Mouse (Mus musculus): Measurements from ENCODE around the gene Vtn. TPM values are rescaled to one million over a fixed set of nuclear protein-coding genes. Genes with fewer than 3 reads are reported as not detected.

The Vtn gene
- not detected for polyA plus RNA-seq (2017; shearing (Covaris generic))

DNA sequence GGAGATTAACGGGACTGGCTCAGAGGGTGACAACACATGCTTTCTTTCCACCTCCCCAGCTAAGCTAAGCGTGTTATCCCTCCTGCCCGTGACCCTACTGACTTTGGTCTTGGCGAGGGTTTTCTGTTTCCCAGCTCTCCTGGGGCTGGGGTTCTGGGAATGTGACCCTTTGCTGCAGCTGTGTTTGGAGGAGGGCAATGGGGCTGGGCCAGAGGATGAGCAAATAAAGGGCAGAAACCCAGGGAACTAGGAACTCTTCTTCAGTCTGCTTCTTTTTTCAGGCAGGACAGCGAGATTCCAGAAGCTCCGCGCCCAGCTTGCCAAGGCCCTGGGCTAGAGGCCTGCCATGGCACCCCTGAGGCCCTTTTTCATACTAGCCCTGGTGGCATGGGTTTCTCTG lies at the start of gene Vtn:
Vtn (plus strand) TSS at position 88 of the 400 bp plus-strand sequence.

DNA sequence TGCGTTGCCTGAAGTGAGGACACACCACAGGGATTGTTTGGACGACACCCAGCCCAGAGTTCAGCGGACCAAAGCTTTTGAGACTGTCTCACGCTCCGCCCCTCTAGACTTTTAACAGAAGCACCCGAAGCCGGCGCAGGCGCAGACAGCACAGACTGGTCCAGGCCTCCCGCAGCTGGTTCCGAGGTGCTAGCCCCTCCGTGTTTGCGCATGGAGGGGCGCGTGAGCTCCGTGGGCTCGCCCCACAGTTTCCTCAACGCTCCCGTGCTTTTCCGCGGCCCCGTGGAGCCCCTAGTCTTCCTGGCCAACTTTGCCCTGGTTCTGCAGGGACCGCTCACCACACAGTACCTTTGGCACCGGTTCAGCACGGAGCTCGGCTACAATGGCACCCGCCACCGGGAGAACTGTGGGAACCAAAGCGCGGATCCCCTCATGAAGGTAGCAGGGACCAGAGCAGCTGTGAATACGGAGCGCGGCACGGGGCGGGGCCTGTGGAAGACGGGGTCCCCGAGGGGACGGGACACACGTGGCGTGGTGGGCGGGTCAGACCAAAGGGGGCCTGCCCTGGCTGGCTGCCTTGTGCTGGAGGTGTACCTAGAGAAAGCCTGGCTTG lies 33.2 kb upstream of the Vtn start, which contains the start of gene Slc46a1:
Slc46a1 (plus strand) TSS at position 130 of the 613 bp plus-strand sequence.

DNA sequence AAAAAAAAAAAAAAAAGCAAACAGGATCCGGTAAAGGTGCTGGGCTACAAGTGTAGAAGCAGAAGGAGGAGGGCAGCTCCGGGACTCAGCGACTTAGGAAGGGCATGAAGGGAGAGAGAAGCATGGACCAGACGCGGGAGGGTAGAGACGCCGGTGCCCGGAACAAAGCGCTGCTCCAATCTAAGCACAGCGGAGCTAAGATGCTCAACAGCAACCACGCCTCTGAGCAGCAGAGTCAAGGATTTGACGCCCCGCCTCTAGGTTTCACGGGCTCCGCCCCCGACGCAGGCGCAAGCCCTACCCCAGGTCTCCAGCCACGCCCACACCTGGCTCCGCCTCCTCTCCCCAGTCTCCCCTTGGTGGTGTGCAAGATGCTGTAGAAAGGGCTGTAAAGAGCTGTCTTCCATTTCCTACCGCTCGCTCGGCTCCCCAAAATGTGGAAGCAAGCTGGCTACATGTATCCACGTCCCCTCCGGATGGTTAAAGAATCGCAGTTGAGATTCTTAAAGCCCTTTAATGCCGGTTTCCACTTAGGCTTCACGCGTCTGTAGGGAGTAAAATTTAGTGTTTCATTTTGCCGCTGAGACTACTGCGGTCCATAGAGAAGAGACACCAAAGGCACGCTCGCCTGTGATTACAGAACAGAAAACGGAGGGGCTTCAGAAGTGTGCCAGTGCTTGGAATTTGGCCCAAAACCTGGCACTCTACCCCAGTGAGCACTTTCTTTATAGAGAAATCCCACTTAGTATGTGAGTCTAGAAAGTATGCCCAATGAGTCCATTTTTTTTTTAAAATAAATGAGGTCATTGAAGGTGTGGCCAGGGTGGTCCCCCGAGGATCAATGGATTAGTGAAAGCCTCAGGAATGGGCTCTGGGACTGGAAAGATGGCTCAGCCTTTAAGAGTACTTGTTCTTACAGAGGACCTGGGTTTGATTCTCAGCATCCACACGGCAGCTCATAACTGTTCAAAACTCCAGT lies 1.1 kb upstream of the Vtn start, which contains the start of gene Sarm1:
Sarm1 (minus strand) TSS at position 211 of the 979 bp plus-strand sequence.

DNA sequence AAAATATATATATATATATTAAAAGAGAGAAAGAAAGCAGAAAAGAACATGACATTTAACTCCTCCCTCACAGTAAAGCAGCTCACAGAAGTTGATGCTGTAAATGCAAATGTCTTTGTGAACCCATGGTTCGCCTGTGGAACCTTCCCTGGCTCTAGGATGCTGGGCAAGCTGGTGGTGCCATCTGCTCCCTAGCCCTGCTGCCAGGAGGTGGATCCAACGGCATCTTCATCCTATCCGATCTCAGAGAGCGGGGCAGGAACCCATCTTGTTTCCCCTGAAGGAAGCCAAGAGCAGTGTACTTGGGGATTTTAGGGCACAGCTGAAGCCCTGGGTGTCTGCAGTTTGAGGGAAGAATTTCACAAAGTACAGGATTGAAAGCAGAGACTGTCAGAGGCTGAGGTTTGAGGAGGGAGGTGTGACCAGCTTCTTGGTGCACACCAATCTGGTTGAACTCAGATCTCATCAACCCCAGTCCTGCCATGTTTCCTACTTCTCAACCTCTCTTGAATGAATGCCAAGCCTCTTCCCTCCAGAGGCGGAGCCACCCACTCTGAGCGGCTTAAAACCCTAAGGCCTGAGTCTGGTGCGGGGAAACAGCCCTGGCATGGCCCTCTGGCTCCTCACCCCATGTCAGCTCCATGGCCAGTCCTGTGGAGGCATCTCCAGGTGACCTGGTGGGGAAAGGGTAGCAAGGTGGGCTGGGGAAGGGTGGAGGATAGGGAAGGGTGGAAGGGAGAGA lies 4.2 kb downstream of the Vtn start, which contains the start of gene Sebox:
Sebox (plus strand) TSS at position 539 of the 742 bp plus-strand sequence.

DNA sequence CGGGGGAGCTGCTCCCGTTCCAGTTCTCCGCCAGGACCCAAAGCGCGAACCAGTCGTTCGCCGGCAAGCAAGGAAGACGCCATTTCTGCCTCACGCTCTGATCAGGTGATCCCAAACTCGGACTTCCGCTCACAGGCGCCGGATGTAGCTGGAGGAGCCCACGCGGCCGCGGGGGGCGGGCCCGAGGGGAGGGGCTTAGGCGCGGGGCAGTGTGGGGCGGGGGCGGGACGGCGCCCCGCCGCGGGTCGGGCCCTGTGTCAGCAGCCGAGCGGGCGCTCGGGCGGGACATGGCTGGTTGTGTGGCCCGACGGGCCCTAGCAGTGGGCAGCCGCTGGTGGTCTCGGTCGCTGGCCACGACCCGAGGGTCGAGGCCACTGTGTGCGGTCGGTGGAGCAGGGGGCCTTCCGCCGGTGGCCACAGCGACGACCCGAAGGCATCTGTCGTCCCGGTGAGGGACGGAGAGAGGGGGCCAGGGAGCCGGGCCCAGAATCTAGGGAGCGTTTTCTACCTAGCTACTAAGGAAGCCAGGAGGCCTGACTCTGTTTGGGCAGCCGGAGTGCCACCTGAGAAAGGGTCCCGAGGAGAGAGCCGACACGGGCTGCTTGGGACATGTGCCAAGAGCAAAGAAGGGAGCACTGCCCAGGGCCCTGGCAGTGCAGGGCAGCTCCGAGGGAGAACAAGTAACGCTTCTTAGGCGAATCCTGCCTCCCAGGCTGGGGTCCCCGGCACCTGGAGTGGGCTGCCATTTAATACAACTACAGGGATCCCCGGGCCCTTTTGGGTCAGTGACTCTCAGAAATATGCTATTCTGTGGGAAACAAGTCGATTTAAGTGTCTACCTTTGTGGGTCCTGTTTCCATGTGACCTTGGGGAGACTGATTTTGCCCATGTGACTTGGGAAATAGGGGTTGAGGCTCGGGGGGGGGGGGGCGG lies 13.4 kb downstream of the Vtn start, which contains the start of the genes Tmem199 and Poldip2:
Tmem199 (minus strand) TSS at position 148 of the 933 bp plus-strand sequence.
Poldip2 (plus strand) TSS at position 169 of the 933 bp plus-strand sequence.

DNA sequence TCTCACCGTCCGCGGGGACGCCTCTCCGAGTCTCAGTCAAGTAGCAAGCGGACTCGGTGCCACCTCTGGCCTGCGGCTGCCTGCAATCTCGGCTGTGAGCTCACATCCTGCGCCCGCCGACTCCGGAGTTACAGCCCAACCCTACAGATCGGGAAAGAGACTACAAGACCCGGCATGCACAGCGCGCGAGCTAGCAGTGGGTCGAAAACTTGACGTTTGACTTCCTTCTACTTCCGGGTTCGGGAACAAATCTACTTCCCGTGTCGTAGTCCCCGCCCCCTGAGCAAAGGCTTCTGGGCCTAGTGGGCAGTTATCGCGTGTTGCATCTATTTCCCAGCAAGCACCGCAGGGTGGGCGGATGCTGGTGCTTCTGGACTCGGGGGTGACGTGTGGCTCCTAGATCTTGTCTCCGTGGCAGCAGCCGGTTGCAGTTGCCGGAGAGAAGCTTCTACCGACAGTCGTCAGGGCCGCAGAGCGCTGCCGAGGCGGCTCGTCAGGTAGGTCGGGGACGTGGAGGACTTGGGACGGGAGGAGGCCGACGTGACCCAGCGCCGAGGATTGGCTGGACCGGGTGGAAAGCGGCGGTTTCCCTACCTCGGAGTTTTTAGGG lies 37.3 kb downstream of the Vtn start, which contains the start of the genes Tnfaip1 and Ift20:
Tnfaip1 (minus strand) TSS at position 253 of the 610 bp plus-strand sequence.
Ift20 (plus strand) TSS at position 282 of the 610 bp plus-strand sequence.

DNA sequence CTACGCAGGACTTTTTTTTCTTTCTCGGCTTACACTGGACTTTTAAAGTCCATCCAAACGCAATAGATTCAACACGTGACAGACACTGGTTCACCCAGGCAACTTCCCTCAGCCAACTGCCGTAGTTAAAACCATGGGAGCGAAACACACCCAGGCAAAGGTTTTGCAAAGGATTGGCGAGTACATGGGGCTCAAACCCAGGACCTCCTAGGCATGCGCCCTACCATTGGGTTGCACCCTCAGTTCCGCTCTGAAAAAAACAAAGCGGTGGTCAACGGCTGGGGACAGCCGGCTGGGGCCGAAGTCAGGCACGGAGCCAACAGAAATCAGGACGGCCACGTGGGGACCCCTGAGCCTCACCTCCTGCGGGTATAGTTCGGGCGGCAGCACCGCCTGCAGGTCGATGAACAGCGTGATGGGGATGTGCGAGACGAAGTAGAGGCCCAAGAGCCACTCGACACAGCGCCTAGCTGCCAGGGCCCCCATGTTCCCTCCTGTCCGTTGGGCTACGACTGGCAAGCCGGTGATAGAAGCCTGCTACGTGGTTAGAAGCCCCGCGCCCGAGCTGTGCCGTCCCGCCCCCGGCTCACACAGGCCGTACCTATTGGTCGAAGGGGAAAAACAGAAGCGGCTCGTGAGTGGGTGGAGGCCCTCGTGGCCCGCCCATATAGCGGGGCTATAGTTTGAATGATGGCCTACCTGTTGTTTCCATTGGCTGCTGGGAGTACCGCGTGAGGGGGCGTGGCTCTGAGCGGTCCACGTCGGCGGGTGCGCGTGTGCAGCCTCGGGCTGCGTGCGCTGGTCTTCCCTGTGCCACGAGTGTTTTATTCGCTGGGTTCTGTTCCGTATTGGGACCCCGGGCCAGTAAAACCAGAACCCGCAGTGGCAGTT lies 51.5 kb downstream of the Vtn start, which contains the start of gene Tmem97:
Tmem97 (minus strand) TSS at position 610 of the 891 bp plus-strand sequence.

Other genes starting within 250 kb of the Vtn start
- 10 to 100 TPM; 40.4 to 65.7 TPM for gene 2610507B11Rik, start 237.3 kb upstream of the Vtn start, polyA plus RNA-seq (2017; shearing (Covaris generic))
- under 1 TPM; 0.27 to 0.36 TPM for gene BC030499, start 208.2 kb upstream of the Vtn start, polyA plus RNA-seq (2017; shearing (Covaris generic))
- gene Spag5, start 197.6 kb upstream of the Vtn start, polyA plus RNA-seq (2017; shearing (Covaris generic)): 1 to 10 TPM; 5.3 to 6.0 TPM
- gene Aldoc, start 176.1 kb upstream of the Vtn start, polyA plus RNA-seq (2017; shearing (Covaris generic)): 10 to 100 TPM in 1 of 2 experiments, 1 to 10 TPM in 1; 2.4 to 12.9 TPM
- 100 to 1,000 TPM in 1 of 2 experiments, 10 to 100 TPM in 1; 70.7 to 114 TPM for gene Pigs, start 170.7 kb upstream of the Vtn start, polyA plus RNA-seq (2017; shearing (Covaris generic))
- gene Unc119, start 155.6 kb upstream of the Vtn start, polyA plus RNA-seq (2017; shearing (Covaris generic)): 100 to 1,000 TPM in 1 of 2 experiments, 10 to 100 TPM in 1; 57.5 to 101 TPM
- gene Foxn1, start 112.5 kb upstream of the Vtn start, polyA plus RNA-seq (2017; shearing (Covaris generic)): not detected
- not detected for gene Slc13a2, start 76.9 kb upstream of the Vtn start, polyA plus RNA-seq (2017; shearing (Covaris generic))
- 1 to 10 TPM in 1 of 2 experiments, under 1 TPM in 1; 0.78 to 1.3 TPM for gene Slc46a1, start 33.4 kb upstream of the Vtn start, polyA plus RNA-seq (2017; shearing (Covaris generic))
- gene Sarm1, start 1.3 kb upstream of the Vtn start, polyA plus RNA-seq (2017; shearing (Covaris generic)): 1 to 10 TPM; 1.8 to 2.3 TPM
- gene Sebox, start 4.4 kb downstream of the Vtn start, polyA plus RNA-seq (2017; shearing (Covaris generic)): under 1 TPM in 1 of 2 experiments, not detected in 1; 0.34 TPM
- 10 to 100 TPM; 36.5 to 43.8 TPM for gene Tmem199, start 13.1 kb downstream of the Vtn start, polyA plus RNA-seq (2017; shearing (Covaris generic))
- gene Poldip2, start 13.1 kb downstream of the Vtn start, polyA plus RNA-seq (2017; shearing (Covaris generic)): 10 to 100 TPM; 37.7 to 57.4 TPM
- 10 to 100 TPM; 11.1 to 19.9 TPM for gene Tnfaip1, start 37.2 kb downstream of the Vtn start, polyA plus RNA-seq (2017; shearing (Covaris generic))
- gene Ift20, start 37.3 kb downstream of the Vtn start, polyA plus RNA-seq (2017; shearing (Covaris generic)): 100 to 1,000 TPM; 104 to 119 TPM
- 10 to 100 TPM; 10.6 to 14.5 TPM for gene Tmem97, start 51.7 kb downstream of the Vtn start, polyA plus RNA-seq (2017; shearing (Covaris generic))
- 10 to 100 TPM; 15.2 to 16.4 TPM for gene Nlk, start 198.3 kb downstream of the Vtn start, polyA plus RNA-seq (2017; shearing (Covaris generic))

Data from activated CD4-positive, CD25-positive, alpha-beta regulatory T cell (primary cell).